Mouse (Mus musculus): Measurements from ENCODE around the gene Ddx39.

The Ddx39 gene

DNA sequence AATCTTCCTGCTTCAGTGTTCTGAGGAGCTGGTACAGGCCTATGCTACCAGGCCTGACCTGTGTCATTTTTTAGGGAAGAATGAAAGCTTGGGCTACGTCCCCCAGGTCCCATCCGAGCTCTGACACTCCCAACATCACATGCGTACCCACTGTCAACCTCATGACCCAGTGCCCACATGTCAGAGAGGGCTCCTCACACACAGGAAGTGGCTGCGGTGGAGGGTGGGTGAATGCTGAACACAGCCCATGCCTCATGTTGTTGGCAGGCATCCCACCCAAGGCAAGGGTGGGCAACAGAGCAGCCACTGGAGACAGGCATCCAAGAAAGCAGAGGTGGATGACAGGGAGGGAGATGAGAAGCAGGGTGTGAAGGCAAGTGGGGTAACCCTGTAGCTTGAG, 21.7 kb downstream of the Ddx39 start:
- in situ Hi-C loops (cut with MboI, MseI), result loop anchor here (25.0 kb wide), 1 partner anchor 1101 kb away; the partner anchor contains the start of genes Calr, Gadd45gip1 and Rad23a

GRCm38 (mm10) chr8:83737346-83737745, 22.4 kb downstream of the Ddx39 start:
- in situ Hi-C loops (cut with MboI, MseI), result loop anchor here (25.0 kb wide), 1 partner anchor 1100 kb away; the partner anchor contains the start of genes Calr, Gadd45gip1 and Rad23a

DNA sequence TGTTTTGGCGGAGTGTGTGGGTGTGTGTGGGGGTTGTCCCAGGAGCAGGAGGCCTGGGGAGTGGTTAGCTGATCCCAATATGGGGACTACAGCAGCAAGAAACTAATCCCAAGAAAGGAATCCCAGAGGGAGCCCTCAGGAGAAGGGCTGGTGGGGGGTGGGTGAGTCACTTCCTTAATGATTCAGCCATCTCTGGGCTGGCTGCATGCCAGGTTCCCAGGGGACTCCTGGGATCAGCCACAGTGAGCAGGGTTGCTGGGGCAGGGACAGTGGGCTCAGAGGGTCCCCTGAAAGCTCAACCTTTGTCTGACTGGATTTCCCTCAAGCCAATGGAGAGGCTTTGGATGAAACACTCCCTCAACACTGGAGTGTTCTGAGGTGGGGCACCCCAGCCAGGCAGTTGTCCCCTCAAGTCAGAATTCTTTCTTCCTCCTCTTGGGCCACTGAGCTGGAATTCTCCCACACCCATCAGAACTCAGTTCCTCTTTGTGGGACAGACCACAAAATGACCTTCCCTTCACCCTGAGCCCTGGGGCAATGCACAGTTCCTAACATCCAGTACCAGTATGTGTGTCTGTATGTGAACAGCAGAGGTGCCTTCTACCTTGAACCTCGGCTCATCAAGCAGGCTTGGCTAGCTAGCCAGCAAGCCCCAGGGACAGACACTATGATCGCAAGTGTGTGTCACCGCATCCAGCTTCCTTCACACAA, 23.0 kb downstream of the Ddx39 start:
- in situ Hi-C loops (cut with MboI, MseI), result loop anchor here (25.0 kb wide), 1 partner anchor 1099 kb away; the partner anchor contains the start of genes Calr, Gadd45gip1 and Rad23a

- in situ Hi-C loops (cut with MboI, MseI), result loop anchor here (25.0 kb wide), 1 partner anchor 1098 kb away; the partner anchor contains the start of genes Calr, Gadd45gip1 and Rad23a
Measured at GRCm38 (mm10) chr8:83738949-83739710, 24.2 kb downstream of the Ddx39 start.

GRCm38 (mm10) chr8:83739711-83740468, 24.9 kb downstream of the Ddx39 start:
- in situ Hi-C loops (cut with MboI, MseI), result loop anchor here (10.0 to 25.0 kb wide), 2 partner anchors 1097 to 1245 kb away; partner anchors contain the start of genes Calr, Gadd45gip1 and Rad23a

GRCm38 (mm10) chr8:83740586-83740975, 25.6 kb downstream of the Ddx39 start:
- in situ Hi-C loops (cut with MboI, MseI), result loop anchor here (10.0 to 25.0 kb wide), 2 partner anchors 1097 to 1244 kb away; partner anchors contain the start of genes Calr, Gadd45gip1 and Rad23a

DNA sequence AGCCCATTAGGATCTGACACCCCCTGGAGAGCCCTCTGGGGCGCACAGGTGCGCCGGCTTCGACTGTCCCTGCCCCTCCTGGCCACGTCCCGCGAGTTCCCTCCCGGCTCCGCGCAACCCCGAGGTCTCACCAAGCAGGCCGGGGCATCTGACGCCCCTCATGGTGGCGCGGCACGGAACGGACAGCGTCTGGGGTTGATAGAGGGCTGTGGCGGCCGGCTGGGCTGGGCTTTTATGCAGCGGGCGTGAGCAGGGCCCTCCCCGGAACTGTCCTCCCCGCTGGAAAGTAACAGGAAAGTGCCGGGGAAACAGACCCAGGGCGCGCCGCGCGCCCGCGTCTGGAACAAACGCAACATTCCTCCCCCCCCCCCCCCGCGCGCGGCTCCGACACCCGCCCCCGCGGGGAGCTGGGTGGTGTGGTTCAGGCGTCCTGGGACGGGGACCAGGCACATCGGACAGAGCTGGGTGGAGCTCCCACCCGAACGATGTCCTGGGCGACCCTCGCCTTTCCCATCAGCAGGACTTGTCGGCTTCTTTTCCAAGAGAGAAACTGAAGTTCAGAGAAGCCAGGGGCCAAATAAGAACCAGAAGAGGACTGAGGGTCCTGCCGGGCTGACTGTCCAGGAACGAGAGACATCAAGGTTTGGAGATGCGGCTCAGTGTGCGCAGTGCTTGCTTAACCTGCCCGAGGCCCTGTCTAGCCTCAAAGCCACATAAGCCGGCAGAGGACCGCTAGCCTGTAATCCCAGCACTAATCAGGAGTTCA, 26.2 kb downstream of the Ddx39 start, which contains the start of gene Adgre5:
Adgre5 (minus strand) TSS at position 351 of the 766 bp plus-strand sequence.
- in situ Hi-C loops (cut with MboI, MseI), result loop anchor here (10.0 to 25.0 kb wide), 2 partner anchors 1096 to 1244 kb away; partner anchors contain the start of genes Calr, Gadd45gip1 and Rad23a

- in situ Hi-C loops (cut with MboI, MseI), result loop anchor here (10.0 to 25.0 kb wide), 2 partner anchors 1095 to 1243 kb away; partner anchors contain the start of genes Calr, Gadd45gip1 and Rad23a
Measured at GRCm38 (mm10) chr8:83741849-83742655, 27.1 kb downstream of the Ddx39 start.

- in situ Hi-C loops (cut with MboI, MseI), result loop anchor here (10.0 to 25.0 kb wide), 2 partner anchors 1094 to 1242 kb away; partner anchors contain the start of genes Calr, Gadd45gip1 and Rad23a
Measured at GRCm38 (mm10) chr8:83742968-83743367, 28.0 kb downstream of the Ddx39 start.

GRCm38 (mm10) chr8:83744070-83744469, 29.1 kb downstream of the Ddx39 start:
- in situ Hi-C loops (cut with MboI, MseI), result loop anchor here (10.0 to 25.0 kb wide), 2 partner anchors 1093 to 1241 kb away; partner anchors contain the start of genes Calr, Gadd45gip1 and Rad23a

DNA sequence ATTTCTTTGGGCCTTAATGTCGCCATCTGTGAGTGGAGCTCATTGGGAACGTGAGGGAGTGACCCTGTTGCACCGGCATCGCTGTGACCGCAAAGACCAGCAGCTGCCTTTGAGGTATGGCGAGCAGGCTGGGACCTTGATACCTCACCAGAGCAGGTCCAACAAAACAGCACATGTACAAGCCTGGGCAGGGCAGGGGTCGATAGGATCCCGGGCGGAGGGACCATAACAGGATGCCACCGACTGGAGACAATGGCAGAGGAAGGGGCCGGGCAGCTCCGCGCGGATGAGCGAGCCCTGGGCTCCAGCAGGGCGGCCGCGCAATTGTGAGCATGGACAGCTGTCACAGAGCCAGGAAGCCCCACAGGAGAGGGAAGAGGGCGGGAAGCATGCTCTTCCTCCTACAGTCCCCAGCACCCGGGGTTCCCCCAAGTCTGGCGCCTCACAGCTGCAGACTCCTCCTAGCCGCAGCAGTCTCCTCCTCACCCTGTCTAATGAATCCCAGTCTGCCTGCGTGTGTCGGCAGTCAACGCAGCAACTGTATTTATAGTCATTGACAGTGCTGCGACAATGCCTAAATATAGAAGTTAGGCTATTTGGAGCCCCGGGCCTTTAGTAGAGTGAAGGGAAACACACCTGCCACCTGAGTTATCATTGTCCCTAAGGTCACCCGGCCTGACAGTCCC, 32.8 kb downstream of the Ddx39 start:
- in situ Hi-C loops (cut with MboI, MseI), result loop anchor here (10.0 to 25.0 kb wide), 2 partner anchors 1089 to 1237 kb away; partner anchors contain the start of genes Calr, Gadd45gip1 and Rad23a

DNA sequence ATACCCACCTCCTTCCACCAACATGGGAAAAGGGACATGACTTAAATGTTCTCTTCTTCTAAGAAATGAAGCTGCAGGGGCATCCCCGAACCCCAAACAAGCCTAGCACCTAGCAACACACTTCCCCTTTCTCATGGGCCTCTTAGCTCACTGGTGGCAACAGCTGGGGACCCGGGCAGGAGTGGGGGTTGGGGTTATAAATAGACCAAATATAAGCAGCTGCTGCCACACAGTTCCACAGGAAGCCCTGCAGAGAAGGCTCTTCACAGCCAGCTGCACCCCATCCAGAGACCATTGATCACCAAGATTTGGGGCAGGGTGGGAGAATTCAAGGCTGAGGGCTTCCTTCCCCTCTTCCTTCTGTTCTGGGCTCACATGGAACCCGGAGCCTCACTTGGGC, 33.7 kb downstream of the Ddx39 start:
- in situ Hi-C loops (cut with MboI, MseI), result loop anchor here (10.0 to 25.0 kb wide), 2 partner anchors 1089 to 1236 kb away; partner anchors contain the start of genes Calr, Gadd45gip1 and Rad23a

DNA sequence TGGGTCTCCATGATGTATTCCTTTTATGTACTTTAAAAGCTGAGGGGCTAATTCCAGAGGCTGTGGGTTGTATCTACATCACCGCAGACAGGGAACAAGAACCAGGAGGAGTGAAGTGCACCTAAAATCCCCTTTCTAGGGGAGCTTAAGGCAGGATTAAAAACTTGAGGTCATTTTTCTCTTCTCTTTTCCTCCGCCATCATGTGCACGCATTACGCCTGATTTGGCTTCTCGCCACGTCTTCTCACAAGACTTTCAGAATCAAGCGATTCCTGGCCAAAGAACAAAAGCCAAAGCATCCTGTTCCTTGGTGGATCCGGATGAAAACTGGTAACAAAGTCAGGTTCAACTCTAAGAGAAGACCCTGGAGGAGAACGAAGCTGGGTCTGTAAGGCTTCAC, 34.3 kb downstream of the Ddx39 start:
- in situ Hi-C loops (cut with MboI, MseI), result loop anchor here (10.0 to 25.0 kb wide), 2 partner anchors 1088 to 1236 kb away; partner anchors contain the start of genes Calr, Gadd45gip1 and Rad23a

GRCm38 (mm10) chr8:83754149-83754548, 39.2 kb downstream of the Ddx39 start:
- in situ Hi-C loops (cut with MboI, MseI), result no loop called here

DNA sequence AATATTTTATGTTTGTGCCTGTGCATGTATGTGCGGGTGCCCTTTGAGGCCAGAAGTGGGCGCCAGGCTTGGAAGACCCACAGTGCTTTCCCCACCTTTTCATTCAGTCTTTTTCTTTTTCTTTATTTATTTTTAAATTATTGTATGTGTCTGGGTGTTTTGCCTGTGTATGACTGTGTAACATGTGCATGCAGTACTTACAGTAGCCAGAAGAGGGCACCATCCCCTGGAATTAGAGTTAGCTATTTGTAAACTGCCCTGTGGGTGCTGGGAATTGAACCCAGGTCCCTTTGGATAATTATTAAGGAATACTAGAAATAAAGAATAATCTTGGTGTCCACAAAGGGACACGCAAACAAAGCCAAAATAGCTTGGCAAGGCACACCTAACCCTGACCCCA, 41.3 kb downstream of the Ddx39 start:
- in situ Hi-C loops (cut with MboI, MseI), result no loop called here

- in situ Hi-C loops (cut with MboI, MseI), result no loop called here
Measured at GRCm38 (mm10) chr8:83757084-83757607, 42.2 kb downstream of the Ddx39 start.

DNA sequence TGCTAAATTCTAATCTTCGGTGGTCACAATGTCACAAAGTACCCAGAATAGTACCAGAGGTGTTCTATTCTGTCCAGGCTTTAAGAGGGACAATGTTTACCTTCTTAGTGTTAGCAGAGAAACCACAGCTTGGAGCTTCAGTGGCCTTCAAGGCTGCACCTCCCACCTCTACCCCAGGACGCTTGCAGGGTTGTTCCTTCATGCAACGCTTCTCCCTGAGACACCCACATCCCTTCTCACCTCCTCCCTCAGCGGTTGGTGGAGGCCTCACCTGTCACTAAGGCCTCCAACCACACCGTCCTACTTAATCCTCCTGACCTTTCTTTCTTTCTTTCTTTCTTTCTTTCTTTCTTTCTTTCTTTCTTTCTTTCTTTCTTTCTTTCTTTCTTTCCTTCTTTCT, 43.3 kb downstream of the Ddx39 start:
- in situ Hi-C loops (cut with MboI, MseI), result no loop called here

DNA sequence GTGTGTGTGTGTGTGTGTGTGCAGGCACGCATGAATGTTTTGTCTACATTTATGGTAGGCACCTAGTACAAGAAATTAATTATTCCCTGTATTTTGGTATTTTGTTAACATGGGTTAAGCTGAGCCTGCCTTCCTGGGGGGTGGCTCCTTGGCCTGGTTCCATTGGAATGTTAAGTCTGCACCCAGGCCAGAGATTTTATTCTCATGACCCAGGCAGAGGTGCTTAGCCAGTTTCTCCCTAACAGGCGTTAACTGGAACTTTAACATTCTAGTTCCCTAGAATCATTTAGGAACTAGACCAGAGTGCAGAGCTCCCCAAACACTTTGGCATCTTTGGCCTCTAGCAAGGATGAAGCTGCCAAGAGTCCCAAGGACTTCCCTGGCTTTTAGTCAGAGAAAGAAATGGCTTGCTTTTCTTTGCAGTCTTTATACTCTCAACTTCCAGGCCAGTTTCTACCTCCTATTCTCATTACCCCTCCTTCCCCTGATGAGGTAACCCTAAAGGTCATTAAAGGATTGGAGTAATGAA, 44.3 kb downstream of the Ddx39 start:
- in situ Hi-C loops (cut with MboI, MseI), result no loop called here

All from regulatory T cell (primary cell).